Mouse (Mus musculus): ENCODE results near the gene R3hdm1. TPM values are rescaled to one million over a fixed set of nuclear protein-coding genes. Genes with fewer than 3 reads are reported as not detected.

R3hdm1 gene
- total and polyA plus RNA-seq, 3 experiments = 17.7 to 164 (median 106) TPM

DNA sequence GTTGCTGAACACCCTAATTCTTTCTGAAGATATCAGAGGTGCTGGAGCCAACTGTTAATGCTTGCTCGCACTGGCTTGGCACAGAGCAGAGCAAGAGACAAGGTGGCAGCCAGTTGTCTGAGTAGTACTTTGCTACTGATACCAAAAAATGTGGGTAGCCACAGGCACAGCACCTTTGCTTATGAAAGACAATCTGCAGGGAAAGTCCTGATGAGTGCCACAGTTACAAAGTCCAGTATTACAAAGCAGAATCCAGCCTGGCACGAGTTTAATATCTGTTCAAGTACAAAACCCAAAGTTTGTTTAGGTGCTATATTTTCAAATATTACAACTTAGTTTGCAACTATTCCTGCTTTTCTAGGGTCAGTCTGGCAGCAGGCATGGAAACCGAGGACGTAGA lies 132.1 kb downstream of the R3hdm1 start:
- peaks cover 0 to 25% of the 10 kb centered on the region in 2 experiments; a peak in 2 of 4 replicates for H3K36me3 ChIP-seq (ENCODE audit: control insufficient read depth in 1 of 2, insufficient read depth in 2 of 2, low read length in 2 of 2)
- no peaks in the 10 kb centered on the region for H3K4me1 ChIP-seq (ENCODE audit: control insufficient read depth in 1 of 2, insufficient read depth in 2 of 2, low read length in 2 of 2)
- no peak overlapping the region for H3K9ac ChIP-seq (ENCODE audit: control insufficient read depth, low read depth, low read length, poor library complexity, severe bottlenecking)
- no peak overlapping the region for H3K4me3 ChIP-seq (ENCODE audit: control insufficient read depth in 1 of 2, insufficient read depth in 1 of 2, low read depth in 2 of 2, low read length in 2 of 2)
- H3K27ac ChIP-seq (ENCODE audit: control insufficient read depth, low read depth, low read length) = no peak overlapping the region
- H3K9me3 ChIP-seq (replicated peaks; ENCODE audit: insufficient read depth, low read length) = no peaks in the 10 kb centered on the region
- no peaks in the 10 kb centered on the region for H3K27me3 ChIP-seq (ENCODE audit: control insufficient read depth in 1 of 2, insufficient read depth in 2 of 2, low read length in 2 of 2)
- TF ChIP-seq CHD1 (IDR thresholded peaks at IDR 0.05; ENCODE audit: low read depth, low read length) (no peak), RCOR1 (IDR thresholded peaks at IDR 0.05; ENCODE audit: low read depth, low read length) (no peak), ZMIZ1 (IDR thresholded peaks at IDR 0.05; ENCODE audit: low read depth, low read length) (no peak), MXI1 (IDR thresholded peaks at IDR 0.05; ENCODE audit: low read depth, low read length) (no peak), UBTF (IDR thresholded peaks at IDR 0.05; ENCODE audit: borderline replicate concordance, insufficient read depth, low read depth, low read length) (no peak), MAZ (IDR thresholded peaks at IDR 0.05; ENCODE audit: low read depth, low read length) (no peak), MYC (IDR thresholded peaks at IDR 0.05; ENCODE audit: low read depth, low read length) (no peak), ZNF384 (IDR thresholded peaks at IDR 0.05; ENCODE audit: low read depth, low read length) (no peak), MYB (IDR thresholded peaks at IDR 0.05; ENCODE audit: low read depth, low read length) (no peak), KAT2A (conservative IDR thresholded peaks at IDR 0.05; ENCODE audit: low read depth, low read length) (no peak), POLR2AphosphoS2 (IDR thresholded peaks at IDR 0.05; ENCODE audit: low read length) (no peak), NELFE (IDR thresholded peaks at IDR 0.05; ENCODE audit: low read depth, low read length) (no peak), MEF2A (IDR thresholded peaks at IDR 0.05; ENCODE audit: extremely low read depth, insufficient replicate concordance, low read depth, low read length, poor library complexity, severe bottlenecking) (no peak), ZKSCAN1 (IDR thresholded peaks at IDR 0.05; ENCODE audit: low read depth, low read length) (no peak), BHLHE40 (IDR thresholded peaks at IDR 0.05; ENCODE audit: borderline replicate concordance, low read depth, low read length) (no peak)
- no peaks in the 10 kb centered on the region for H3K79me2 ChIP-seq (ENCODE audit: control insufficient read depth, insufficient read depth, low read length, poor library complexity)
- DNase-seq (ENCODE audit: low read depth, low spot score) = no peak

GRCm38 (mm10) chr1:128243627-128243995 lies 140.5 kb downstream of the R3hdm1 start, which contains the start of gene Ubxn4:
Gene Ubxn4 (plus strand): TSS chr1:128243964.
- H3K36me3 ChIP-seq (ENCODE audit: control insufficient read depth in 1 of 2, insufficient read depth in 2 of 2, low read length in 2 of 2) = peaks cover 2 to 14% of the 10 kb centered on the region in 2 experiments
- TF ChIP-seq JUND (IDR thresholded peaks at IDR 0.05; ENCODE audit: low read depth, low read length) = no peak
- TF ChIP-seq MAFK (IDR thresholded peaks at IDR 0.05; ENCODE audit: borderline replicate concordance, low read depth, low read length) = no peak
- TF ChIP-seq CTCF (IDR thresholded peaks at IDR 0.05 in 2 of 3, conservative IDR thresholded peaks at IDR 0.05 in 1 of 3; ENCODE audit: control insufficient read depth in 1 of 3, insufficient read depth in 1 of 3, low read depth in 2 of 3, low read length in 3 of 3, poor library complexity in 1 of 3, severe bottlenecking in 1 of 3) = no peak
- no peak for TF ChIP-seq POLR2AphosphoS2 (IDR thresholded peaks at IDR 0.05; ENCODE audit: low read length)
- TF ChIP-seq POLR2AphosphoS5 (IDR thresholded peaks at IDR 0.05; ENCODE audit: borderline replicate concordance, low read depth, low read length) = no peak
- TF ChIP-seq MAX (IDR thresholded peaks at IDR 0.05; ENCODE audit: low read length) = no peak
- TF ChIP-seq GATA1 (IDR thresholded peaks at IDR 0.05; ENCODE audit: low read depth, low read length) = no peak
- TF ChIP-seq ZMIZ1 (IDR thresholded peaks at IDR 0.05; ENCODE audit: low read depth, low read length) = no peak
- peaks cover 27% of the 10 kb centered on the region for H3K79me2 ChIP-seq (ENCODE audit: control insufficient read depth, insufficient read depth, low read length, poor library complexity)
- no peaks in the 10 kb centered on the region for H3K9me3 ChIP-seq (replicated peaks; ENCODE audit: insufficient read depth, low read length)
- H3K9ac ChIP-seq (ENCODE audit: control insufficient read depth, low read depth, low read length, poor library complexity, severe bottlenecking) = peak within 1 kb of the TSS; percentile 87
- no peaks in the 10 kb centered on the region for H3K27me3 ChIP-seq (ENCODE audit: control insufficient read depth in 1 of 2, insufficient read depth in 2 of 2, low read length in 2 of 2)
- peak within 1 kb of the TSS; percentile 73 to 87 for H3K4me3 ChIP-seq (ENCODE audit: control insufficient read depth in 1 of 2, insufficient read depth in 1 of 2, low read depth in 2 of 2, low read length in 2 of 2)
- H3K27ac ChIP-seq (ENCODE audit: control insufficient read depth, low read depth, low read length) = peak within 1 kb of the TSS; percentile 68
- no peak for DNase-seq (ENCODE audit: low read depth, low spot score)
- H3K4me1 ChIP-seq (ENCODE audit: control insufficient read depth in 1 of 2, insufficient read depth in 2 of 2, low read length in 2 of 2) = peaks cover 2 to 3% of the 10 kb centered on the region in 2 experiments; a peak in 2 of 4 replicates
